Mouse (Mus musculus): ENCODE measurements at regions not wholly inside any gene's neighbourhood (a gene's known extent, or its start where the extent isn't known, plus 50 kb on each side); places are given as distances from the start of the nearest gene placed in this dataset.

GRCm38 (mm10) chr12:43885596-43885995 is 324.5 kb downstream of the Dnajb9 start:
- TF ChIP-seq HCFC1 (IDR thresholded peaks at IDR 0.05; ENCODE audit: borderline replicate concordance, insufficient read depth, low read length), result no peak
- TF ChIP-seq MAFK (IDR thresholded peaks at IDR 0.05; ENCODE audit: insufficient read depth, low read depth, low read length), result no peak
- TF ChIP-seq ZNF384 (IDR thresholded peaks at IDR 0.05; ENCODE audit: low read depth, low read length), result no peak
- no peak for TF ChIP-seq ZC3H11A (IDR thresholded peaks at IDR 0.05; ENCODE audit: borderline replicate concordance, low read depth, low read length)
- TF ChIP-seq CHD2 (IDR thresholded peaks at IDR 0.05; ENCODE audit: low read depth, low read length), result no peak

DNA sequence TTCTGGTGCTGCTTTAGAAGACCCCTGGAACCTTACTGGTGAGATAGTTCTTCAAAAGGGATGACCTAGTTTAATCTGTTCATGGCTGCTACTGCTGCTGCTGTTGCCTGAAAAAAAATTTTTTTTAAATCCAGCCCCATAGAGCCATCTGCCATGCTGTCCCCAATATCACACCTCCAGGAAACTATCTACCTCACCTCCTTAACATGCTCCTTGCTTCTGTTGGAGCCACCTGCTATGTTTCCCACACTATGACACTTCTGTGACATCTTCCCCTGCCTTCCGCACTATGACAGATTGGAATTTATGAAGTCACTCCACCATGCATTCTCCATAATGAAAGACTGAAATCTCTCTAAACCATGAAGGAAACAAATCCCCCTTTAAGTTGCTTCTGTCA is 349.6 kb downstream of the Dnajb9 start:
- Histone ChIP-seq H3K4me3 (ENCODE audit: insufficient read depth in 1 of 2, low read depth in 1 of 2, low read length in 2 of 2, poor library complexity in 1 of 2, severe bottlenecking in 1 of 2) (no peak overlapping the region), H3K4me1 (ENCODE audit: control insufficient read depth in 2 of 2, insufficient read depth in 2 of 2, low read length in 2 of 2, poor library complexity in 1 of 2) (no peaks in the 10 kb centered on the region), H3K9ac (ENCODE audit: insufficient read depth, low read depth, low read length, poor library complexity, severe bottlenecking) (no peak overlapping the region), H3K9me3 (ENCODE audit: control insufficient read depth, insufficient read depth, low read depth, low read length) (no peaks in the 10 kb centered on the region), H3K36me3 (ENCODE audit: control insufficient read depth, insufficient read depth, low read length, poor library complexity, severe bottlenecking) (no peaks in the 10 kb centered on the region), H3K27ac (ENCODE audit: insufficient read depth, low read depth, low read length, poor library complexity, severe bottlenecking) (no peak overlapping the region)
- no peak for DNase-seq (ENCODE audit: low read depth, low spot score)
- in situ Hi-C loops (cut with MboI; ENCODE audit: low sequenced_read_pairs in 2 of 2, unreplicated experiment in 2 of 2), result no loop called here
- TF ChIP-seq CHD2 (IDR thresholded peaks at IDR 0.05; ENCODE audit: low read depth, low read length), result no peak
- no peak for TF ChIP-seq ZC3H11A (IDR thresholded peaks at IDR 0.05; ENCODE audit: borderline replicate concordance, low read depth, low read length)
- TF ChIP-seq HCFC1 (IDR thresholded peaks at IDR 0.05; ENCODE audit: borderline replicate concordance, insufficient read depth, low read length), result no peak
- TF ChIP-seq MAFK (IDR thresholded peaks at IDR 0.05; ENCODE audit: insufficient read depth, low read depth, low read length), result no peak
- TF ChIP-seq ZNF384 (IDR thresholded peaks at IDR 0.05; ENCODE audit: low read depth, low read length), result no peak

More at GRCm38 (mm10) chr12:43885596-43885995, 324.5 kb downstream of the Dnajb9 start:
- Histone ChIP-seq H3K4me3 (ENCODE audit: insufficient read depth in 1 of 2, low read depth in 1 of 2, low read length in 2 of 2, poor library complexity in 1 of 2, severe bottlenecking in 1 of 2) (no peak overlapping the region), H3K9ac (ENCODE audit: insufficient read depth, low read depth, low read length, poor library complexity, severe bottlenecking) (no peak overlapping the region), H3K27ac (ENCODE audit: insufficient read depth, low read depth, low read length, poor library complexity, severe bottlenecking) (no peak overlapping the region), H3K9me3 (ENCODE audit: control insufficient read depth, insufficient read depth, low read depth, low read length) (no peaks in the 10 kb centered on the region), H3K4me1 (ENCODE audit: control insufficient read depth in 2 of 2, insufficient read depth in 2 of 2, low read length in 2 of 2, poor library complexity in 1 of 2) (no peaks in the 10 kb centered on the region), H3K36me3 (ENCODE audit: control insufficient read depth, insufficient read depth, low read length, poor library complexity, severe bottlenecking) (no peaks in the 10 kb centered on the region)
- in situ Hi-C loops (cut with MboI; ENCODE audit: low sequenced_read_pairs in 2 of 2, unreplicated experiment in 2 of 2), result no loop called here
- no peak for DNase-seq (ENCODE audit: low read depth, low spot score)

DNA sequence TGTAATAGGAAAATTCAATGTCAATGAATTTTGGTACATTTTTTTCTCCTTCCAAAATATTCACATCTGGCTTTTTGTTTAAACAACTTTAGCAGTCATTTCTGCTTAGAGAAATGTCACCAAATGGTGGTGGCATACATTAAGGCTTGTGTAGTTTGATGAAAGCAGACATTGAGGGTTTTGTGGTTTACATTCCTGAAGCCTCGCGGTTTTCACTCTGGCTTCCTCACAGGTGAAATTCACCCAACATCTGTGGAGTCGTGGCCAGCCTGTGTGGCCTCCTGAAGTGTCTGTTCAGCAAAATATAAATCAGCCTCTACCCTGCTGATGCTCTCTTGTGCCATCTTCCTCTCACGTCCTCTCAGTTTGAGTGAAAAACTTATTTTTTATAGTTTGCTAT is 353.8 kb downstream of the Dnajb9 start:
- no peak for DNase-seq (ENCODE audit: low read depth, low spot score)
- TF ChIP-seq ZNF384 (IDR thresholded peaks at IDR 0.05; ENCODE audit: low read depth, low read length) (no peak), HCFC1 (IDR thresholded peaks at IDR 0.05; ENCODE audit: borderline replicate concordance, insufficient read depth, low read length) (no peak), ZC3H11A (IDR thresholded peaks at IDR 0.05; ENCODE audit: borderline replicate concordance, low read depth, low read length) (no peak), CHD2 (IDR thresholded peaks at IDR 0.05; ENCODE audit: low read depth, low read length) (no peak), MAFK (IDR thresholded peaks at IDR 0.05; ENCODE audit: insufficient read depth, low read depth, low read length) (no peak)
- in situ Hi-C loops (cut with MboI; ENCODE audit: low sequenced_read_pairs in 2 of 2, unreplicated experiment in 2 of 2), result no loop called here

GRCm38 (mm10) chr12:43852246-43852645 is 357.9 kb downstream of the Dnajb9 start:
- H3K9ac ChIP-seq (ENCODE audit: insufficient read depth, low read depth, low read length, poor library complexity, severe bottlenecking), result no peak overlapping the region
- no peak overlapping the region for H3K27ac ChIP-seq (ENCODE audit: insufficient read depth, low read depth, low read length, poor library complexity, severe bottlenecking)
- no peaks in the 10 kb centered on the region for H3K9me3 ChIP-seq (ENCODE audit: control insufficient read depth, insufficient read depth, low read depth, low read length)
- no peak for DNase-seq (ENCODE audit: low read depth, low spot score)
- TF ChIP-seq ZNF384 (IDR thresholded peaks at IDR 0.05; ENCODE audit: low read depth, low read length) (no peak), MAFK (IDR thresholded peaks at IDR 0.05; ENCODE audit: insufficient read depth, low read depth, low read length) (no peak), ZC3H11A (IDR thresholded peaks at IDR 0.05; ENCODE audit: borderline replicate concordance, low read depth, low read length) (no peak), HCFC1 (IDR thresholded peaks at IDR 0.05; ENCODE audit: borderline replicate concordance, insufficient read depth, low read length) (no peak), CHD2 (IDR thresholded peaks at IDR 0.05; ENCODE audit: low read depth, low read length) (no peak)
- no peaks in the 10 kb centered on the region for H3K4me1 ChIP-seq (ENCODE audit: control insufficient read depth in 2 of 2, insufficient read depth in 2 of 2, low read length in 2 of 2, poor library complexity in 1 of 2)
- in situ Hi-C loops (cut with MboI; ENCODE audit: low sequenced_read_pairs in 2 of 2, unreplicated experiment in 2 of 2), result no loop called here
- no peaks in the 10 kb centered on the region for H3K36me3 ChIP-seq (ENCODE audit: control insufficient read depth, insufficient read depth, low read length, poor library complexity, severe bottlenecking)
- no peak overlapping the region for H3K4me3 ChIP-seq (ENCODE audit: insufficient read depth in 1 of 2, low read depth in 1 of 2, low read length in 2 of 2, poor library complexity in 1 of 2, severe bottlenecking in 1 of 2)

More for the DNA sequence above, 353.8 kb downstream of the Dnajb9 start:
- Histone ChIP-seq H3K4me3 (ENCODE audit: insufficient read depth in 1 of 2, low read depth in 1 of 2, low read length in 2 of 2, poor library complexity in 1 of 2, severe bottlenecking in 1 of 2) (no peak overlapping the region), H3K36me3 (ENCODE audit: control insufficient read depth, insufficient read depth, low read length, poor library complexity, severe bottlenecking) (no peaks in the 10 kb centered on the region), H3K9me3 (ENCODE audit: control insufficient read depth, insufficient read depth, low read depth, low read length) (no peaks in the 10 kb centered on the region), H3K27ac (ENCODE audit: insufficient read depth, low read depth, low read length, poor library complexity, severe bottlenecking) (no peak overlapping the region), H3K4me1 (ENCODE audit: control insufficient read depth in 2 of 2, insufficient read depth in 2 of 2, low read length in 2 of 2, poor library complexity in 1 of 2) (no peaks in the 10 kb centered on the region), H3K9ac (ENCODE audit: insufficient read depth, low read depth, low read length, poor library complexity, severe bottlenecking) (no peak overlapping the region)
